Mouse (Mus musculus) spleen, adult 2 months (tissue): Measurements from ENCODE around the gene Lcn2.

Experiments used
- CTCF ChIP-seq: fragments of 200-500 bp; IDR thresholded peaks from 2 replicates; pipeline ENCODE4 v1.5.1; 2011; ENCODE audit warnings: mild to moderate bottlenecking, inconsistent platforms; ENCODE audit not compliant: insufficient read depth, insufficient read length, insufficient replicate concordance; ENCODE audit errors: extremely low read depth
- POLR2A ChIP-seq: fragments of 200-500 bp; IDR thresholded peaks from 2 replicates; pipeline ENCODE4 v1.6.1; 2011; ENCODE audit warnings: low read depth, low read length, inconsistent platforms

DNA sequence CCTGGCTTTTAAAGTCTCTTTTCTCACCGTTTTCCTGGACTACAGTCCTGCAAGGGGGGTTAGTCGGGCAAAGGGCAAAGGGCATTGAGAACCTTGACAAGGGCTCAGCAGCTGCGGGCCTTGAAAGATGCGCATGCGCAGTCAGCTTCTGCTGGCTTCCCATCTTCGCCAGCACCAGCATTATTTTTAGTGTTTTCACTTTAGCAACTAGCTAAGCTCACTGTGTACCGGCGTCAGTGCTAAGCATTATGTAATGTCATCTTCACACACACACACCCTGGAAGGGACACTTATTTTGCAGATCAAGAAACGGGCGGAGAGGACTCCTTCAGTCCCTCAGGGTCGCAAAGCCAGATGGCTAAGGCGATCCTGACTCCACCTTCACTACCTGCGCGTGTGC lies 27.3 kb downstream of the Lcn2 start:
- TF ChIP-seq CTCF (no peak), POLR2A (no peak)
